Mouse (Mus musculus): ENCODE measurements around the gene Zfp746.
A peak's percentile ranks its signal among the peaks of the same experiment; 100 is the strongest.

Gene Zfp746

DNA sequence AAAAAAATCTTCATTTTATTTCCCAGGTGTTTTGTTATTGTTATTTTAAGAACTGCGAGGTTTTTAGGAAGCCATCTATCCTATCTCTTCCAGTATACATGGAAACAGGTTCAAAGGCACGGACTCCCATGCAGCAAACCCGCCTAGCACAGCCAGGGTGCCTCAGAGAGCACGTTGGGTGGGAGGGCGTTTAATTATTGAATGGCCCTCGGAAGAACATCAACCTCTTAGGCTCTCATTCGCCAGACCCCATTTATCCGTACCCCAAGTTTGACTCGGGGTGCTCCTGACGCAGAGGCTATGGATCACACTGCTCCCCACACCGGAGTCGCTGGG lies 39.3 kb downstream of the Zfp746 start:
- no peak for DNase-seq (ENCODE audit: low spot score)

DNA sequence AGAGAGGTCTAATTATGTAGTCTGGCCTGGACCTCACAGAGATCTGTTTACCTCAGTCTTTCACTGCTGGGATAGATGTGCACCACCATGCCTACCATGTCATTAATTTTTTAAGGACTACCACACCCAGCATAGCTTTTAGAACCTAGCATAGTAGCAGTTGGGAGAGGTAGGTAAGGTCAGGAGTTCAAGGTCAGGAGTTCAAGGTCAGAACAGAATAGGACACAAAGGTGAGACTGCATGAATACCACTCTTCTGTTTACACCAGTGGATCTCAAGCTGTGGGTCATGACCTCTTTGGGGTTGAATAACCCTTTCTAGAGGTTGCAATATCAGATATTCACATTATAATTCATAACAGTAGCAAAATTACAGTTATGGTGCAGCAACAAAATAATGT lies 53.7 kb downstream of the Zfp746 start:
- no peak for DNase-seq (ENCODE audit: low spot score)

GRCm38 (mm10) chr6:48025905-48026660 lies 60.3 kb downstream of the Zfp746 start:
- no peak for DNase-seq (ENCODE audit: low spot score)

GRCm38 (mm10) chr6:48024994-48025345 lies 61.4 kb downstream of the Zfp746 start:
- no peak for DNase-seq (ENCODE audit: low spot score)

DNA sequence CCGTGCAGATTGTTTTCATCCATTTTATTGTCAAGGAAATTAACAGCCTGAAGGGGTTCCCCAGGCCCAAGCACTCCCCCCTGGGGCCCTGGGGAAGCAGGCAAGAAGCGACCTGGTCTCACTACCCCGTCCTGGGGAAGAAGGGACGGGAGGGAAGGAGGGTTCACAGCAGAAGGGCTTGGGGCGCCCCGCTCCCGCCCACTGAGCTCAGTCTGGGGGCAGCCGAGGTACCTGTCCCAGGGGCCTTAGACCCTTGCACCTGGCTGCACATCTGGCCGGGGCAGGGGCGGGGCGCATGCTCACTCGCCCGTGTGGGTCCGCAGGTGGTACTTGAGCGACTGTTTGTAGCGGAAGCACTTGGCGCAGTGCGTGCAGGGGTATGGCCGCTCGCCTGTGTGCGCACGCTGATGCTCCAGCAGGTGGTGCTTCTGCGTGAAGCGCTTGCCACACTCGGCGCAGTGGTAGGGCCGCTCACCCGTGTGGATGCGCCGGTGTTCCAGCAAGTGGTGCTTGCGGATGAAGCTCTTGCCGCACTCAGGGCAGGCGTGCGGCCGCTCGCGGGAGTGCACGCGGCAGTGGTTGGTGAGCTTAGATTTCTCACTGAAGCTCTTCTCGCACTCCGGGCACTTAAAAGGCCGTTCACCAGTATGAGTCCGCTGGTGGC lies 61.9 kb downstream of the Zfp746 start:
- DNase-seq (ENCODE audit: low spot score) = no peak

DNA sequence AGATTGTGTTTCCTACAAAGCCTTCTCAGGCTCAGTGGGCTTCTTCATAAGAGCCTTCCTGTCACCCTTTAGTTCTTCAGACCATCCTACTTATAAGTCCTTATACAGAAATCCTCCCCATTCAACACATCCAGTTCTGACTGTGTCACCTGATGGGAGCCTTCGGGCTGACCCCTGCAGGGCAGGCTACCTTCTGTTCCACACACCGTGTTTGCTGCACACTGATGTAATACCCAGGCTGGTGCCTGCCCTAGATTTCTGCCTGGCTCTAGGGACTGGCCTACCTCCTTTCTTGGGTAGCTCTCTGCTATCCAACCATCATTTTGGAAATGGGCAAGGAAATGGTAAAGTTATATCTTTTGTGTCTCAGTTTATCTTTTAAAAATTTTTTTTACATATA lies 63.7 kb downstream of the Zfp746 start:
- no peak for DNase-seq (ENCODE audit: low spot score)

DNA sequence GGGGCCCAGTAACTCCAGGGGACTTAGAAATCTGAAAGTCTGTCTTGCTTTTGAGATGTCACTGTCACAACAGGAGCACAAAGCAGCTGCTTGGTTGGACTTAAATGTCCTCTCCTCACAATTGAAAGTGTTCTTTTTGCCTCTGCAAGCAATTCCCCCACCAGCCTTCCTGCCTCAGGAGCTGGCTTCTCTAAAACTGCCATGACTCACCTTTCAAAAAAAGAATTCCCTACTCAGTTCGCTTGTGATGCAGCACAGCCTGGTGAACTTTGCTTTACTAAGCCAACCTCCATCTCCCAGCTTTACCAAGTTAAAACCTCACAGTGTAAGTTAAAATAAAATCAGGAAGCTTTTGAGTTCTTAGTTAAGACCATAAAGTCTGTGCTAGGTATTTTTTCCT lies 64.7 kb downstream of the Zfp746 start:
- DNase-seq (ENCODE audit: low spot score) = no peak

GRCm38 (mm10) chr6:48020006-48020405 lies 66.4 kb downstream of the Zfp746 start:
- no peak for DNase-seq (ENCODE audit: low spot score)

DNA sequence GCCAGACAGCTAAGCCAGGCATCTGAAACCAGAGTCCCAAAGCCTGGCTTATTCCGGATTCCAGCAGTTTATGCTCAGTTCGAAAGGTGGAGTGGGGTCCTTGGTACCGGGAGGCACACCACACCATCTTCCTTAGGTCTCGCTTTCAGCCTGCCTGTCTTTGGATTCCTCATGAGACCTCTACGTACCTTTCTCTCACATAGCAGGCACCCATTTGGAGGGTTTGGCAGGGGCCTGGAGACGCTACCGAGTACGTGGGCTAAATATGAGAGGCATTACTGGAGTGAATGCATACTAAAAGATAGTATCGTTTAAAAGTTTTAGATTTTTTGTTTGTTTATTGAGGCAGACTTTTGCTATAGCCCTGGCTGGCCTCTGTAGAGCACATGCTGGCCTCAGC lies 69.6 kb downstream of the Zfp746 start:
- DNase-seq (ENCODE audit: low spot score) = no peak

- peak; percentile 20 for DNase-seq (ENCODE audit: low spot score)
Observed at GRCm38 (mm10) chr6:48016090-48016521, 70.3 kb downstream of the Zfp746 start.
